14 mouse cellular contexts compared by ENCODE assay signal in the genomic region with DNA sequence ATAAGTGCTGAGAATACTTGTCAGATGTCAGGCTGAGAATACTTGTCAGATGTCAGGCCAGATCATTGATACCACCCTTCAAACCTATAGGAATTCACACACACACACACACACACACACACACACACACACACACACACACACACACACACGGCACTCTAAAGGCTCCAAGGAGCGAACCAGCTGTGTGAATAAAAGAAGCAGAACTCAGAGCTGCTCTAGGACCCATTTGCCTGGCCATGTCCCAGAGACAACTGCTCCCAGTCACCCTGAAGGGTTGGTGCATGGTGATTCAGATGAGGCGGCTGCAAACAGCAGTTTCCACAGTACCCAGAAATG.
DNase-seq lines count a peak whose midpoint lies in the region; ATAC-seq and TF ChIP-seq lines count a peak whose summit lies in the region.
"Had no signal": no experiment of that assay in that cellular context is flagged by ENCODE, and none has a peak within 500 bp of the region (broad histone marks: within the 10 kb centered on the region; RNA-seq: fewer than 3 reads in every experiment).

No protein-coding gene starts in this region.

- H3K27me3 ChIP-seq in hindbrain, embryonic 11.5 days (ENCODE audit: control insufficient read depth, insufficient read depth, low read length), result no peaks in the 10 kb centered on the region
- H3K27me3 ChIP-seq in hindbrain, embryonic 14.5 days (ENCODE audit: control insufficient read depth, insufficient read depth, low read length), result no peaks in the 10 kb centered on the region
- H3K27me3 ChIP-seq in neural tube, embryonic 14.5 days (ENCODE audit: control insufficient read depth, insufficient read depth, low read length), result no peaks in the 10 kb centered on the region
- H3K27me3 ChIP-seq in neural tube, embryonic 15.5 days (replicated peaks), result no peaks in the 10 kb centered on the region
- H3K27me3 ChIP-seq in forebrain, postnatal 0 days (ENCODE audit: insufficient read depth, low read length), result no peaks in the 10 kb centered on the region
- H3K27me3 ChIP-seq in midbrain, embryonic 15.5 days (replicated peaks), result no peaks in the 10 kb centered on the region
- H3K27me3 ChIP-seq: heart, embryonic 13.5 days; kidney, embryonic 15.5 days had no signal

- peak overlapping the region; percentile 27; the same call in 1 of the 2 replicates for H3K27ac ChIP-seq in hindbrain, embryonic 11.5 days (ENCODE audit: low read depth, low read length)
- H3K27ac ChIP-seq in hindbrain, embryonic 14.5 days, result no peak overlapping the region
- no peak overlapping the region for H3K27ac ChIP-seq in neural tube, embryonic 14.5 days (ENCODE audit: low read depth, low read length)
- H3K27ac ChIP-seq in neural tube, embryonic 15.5 days (replicated peaks), result no peak overlapping the region
- H3K27ac ChIP-seq in forebrain, postnatal 0 days (ENCODE audit: low read depth, low read length), result no peak overlapping the region
- peak overlapping the region; percentile 45; the same call in 1 of the 2 replicates for H3K27ac ChIP-seq in midbrain, embryonic 15.5 days
- H3K27ac ChIP-seq: heart, embryonic 13.5 days had no signal

- H3K9ac ChIP-seq in hindbrain, embryonic 11.5 days (ENCODE audit: low read depth, low read length), result no peak overlapping the region
- H3K9ac ChIP-seq in hindbrain, embryonic 14.5 days, result no peak overlapping the region
- H3K9ac ChIP-seq in neural tube, embryonic 14.5 days (replicated peaks; ENCODE audit: low read depth, low read length), result no peak overlapping the region
- no peak overlapping the region for H3K9ac ChIP-seq in neural tube, embryonic 15.5 days (replicated peaks)
- H3K9ac ChIP-seq in forebrain, postnatal 0 days, result no peak overlapping the region
- no peak overlapping the region for H3K9ac ChIP-seq in midbrain, embryonic 15.5 days
- H3K9ac ChIP-seq: liver, postnatal 0 days had no signal

- WGBS in hindbrain, embryonic 11.5 days, result 82% methylated on average over 3 of the region's 3 CpGs
- WGBS in hindbrain, embryonic 14.5 days, result 88% methylated on average over 3 of the region's 3 CpGs
- WGBS in neural tube, embryonic 14.5 days, result 86% methylated on average over 3 of the region's 3 CpGs
- WGBS in neural tube, embryonic 15.5 days, result 79% methylated on average over 3 of the region's 3 CpGs
- 77% methylated on average over 3 of the region's 3 CpGs for WGBS in forebrain, postnatal 0 days
- 87% methylated on average over 3 of the region's 3 CpGs for WGBS in midbrain, embryonic 15.5 days

- no peaks in the 10 kb centered on the region for H3K9me3 ChIP-seq in hindbrain, embryonic 11.5 days (ENCODE audit: control insufficient read depth, low read length)
- H3K9me3 ChIP-seq in hindbrain, embryonic 14.5 days (ENCODE audit: control insufficient read depth, low read length), result peaks cover 6% of the 10 kb centered on the region; the same call in 1 of the 2 replicates
- no peaks in the 10 kb centered on the region; the same call in 1 of the 2 replicates for H3K9me3 ChIP-seq in neural tube, embryonic 14.5 days (ENCODE audit: control insufficient read depth, low read length)
- no peaks in the 10 kb centered on the region for H3K9me3 ChIP-seq in neural tube, embryonic 15.5 days (replicated peaks)
- H3K9me3 ChIP-seq in forebrain, postnatal 0 days (ENCODE audit: low read length), result no peaks in the 10 kb centered on the region
- H3K9me3 ChIP-seq in midbrain, embryonic 15.5 days, result no peaks in the 10 kb centered on the region; the same call in 1 of the 2 replicates
- H3K9me3 ChIP-seq: heart, embryonic 13.5 days had no signal

- TF ChIP-seq CTCF in forebrain, postnatal 0 days (IDR thresholded peaks at IDR 0.05; ENCODE audit: low read depth), result no peak

- H3K4me3 ChIP-seq in hindbrain, embryonic 11.5 days (ENCODE audit: low read depth, low read length), result no peak overlapping the region
- no peak overlapping the region for H3K4me3 ChIP-seq in hindbrain, embryonic 14.5 days (replicated peaks; ENCODE audit: low read length)
- no peak overlapping the region for H3K4me3 ChIP-seq in neural tube, embryonic 14.5 days (ENCODE audit: low read depth, low read length)
- H3K4me3 ChIP-seq in neural tube, embryonic 15.5 days (replicated peaks), result no peak overlapping the region
- H3K4me3 ChIP-seq in forebrain, postnatal 0 days (ENCODE audit: low read depth, low read length), result no peak overlapping the region
- H3K4me3 ChIP-seq in midbrain, embryonic 15.5 days, result no peak overlapping the region
- H3K4me3 ChIP-seq: myocyte had no signal

- DNase-seq in hindbrain, embryonic 11.5 days (ENCODE audit: low spot score), result no peak
- no peak for DNase-seq in hindbrain, embryonic 14.5 days (ENCODE audit: low spot score)
- DNase-seq in forebrain, postnatal 0 days, result no peak
- DNase-seq in gastrocnemius, postnatal 14 days, result no peak
- no peak for DNase-seq in spleen, adult 12 weeks (ENCODE audit: low spot score)

- intact Hi-C loops in gastrocnemius, postnatal 14 days (cut with DNase I; ENCODE audit: low total_unique reads), result loop anchor here (5.0 kb wide), 2 partner anchors 835 to 1900 kb away; no protein-coding TSS in a partner anchor

- H3K36me3 ChIP-seq in hindbrain, embryonic 11.5 days (ENCODE audit: control insufficient read depth, insufficient read depth, low read length), result no peaks in the 10 kb centered on the region
- H3K36me3 ChIP-seq in hindbrain, embryonic 14.5 days (replicated peaks; ENCODE audit: control insufficient read depth, insufficient read depth), result no peaks in the 10 kb centered on the region
- no peaks in the 10 kb centered on the region for H3K36me3 ChIP-seq in neural tube, embryonic 14.5 days (ENCODE audit: control insufficient read depth, insufficient read depth, low read length)
- H3K36me3 ChIP-seq in neural tube, embryonic 15.5 days, result no peaks in the 10 kb centered on the region
- H3K36me3 ChIP-seq in forebrain, postnatal 0 days (ENCODE audit: insufficient read depth), result no peaks in the 10 kb centered on the region
- H3K36me3 ChIP-seq in midbrain, embryonic 15.5 days (replicated peaks), result no peaks in the 10 kb centered on the region
- H3K36me3 ChIP-seq: heart, embryonic 13.5 days; kidney, embryonic 15.5 days had no signal

- ATAC-seq in hindbrain, embryonic 11.5 days (ENCODE audit: low FRiP score), result no peak
- ATAC-seq in hindbrain, embryonic 14.5 days (ENCODE audit: low FRiP score), result no peak; the same call in 1 of the 2 replicates
- ATAC-seq in neural tube, embryonic 14.5 days (ENCODE audit: low read depth), result peak; percentile 46; the same call in 1 of the 2 replicates
- no peak for ATAC-seq in neural tube, embryonic 15.5 days (ENCODE audit: low FRiP score)
- ATAC-seq in forebrain, postnatal 0 days, result peak; percentile 53
- peak; percentile 53 for ATAC-seq in midbrain, embryonic 15.5 days (replicated peaks)
- ATAC-seq: intestine, postnatal 0 days; liver, postnatal 0 days had no signal

- H3K4me1 ChIP-seq in hindbrain, embryonic 11.5 days (replicated peaks; ENCODE audit: control insufficient read depth, insufficient read depth, low read length), result no peaks in the 10 kb centered on the region
- H3K4me1 ChIP-seq in hindbrain, embryonic 14.5 days (replicated peaks; ENCODE audit: control insufficient read depth, insufficient read depth, low read length), result 0 out of 2 replicates have a peak, but pooled peaks cover 4% of the 10 kb centered on the region
- H3K4me1 ChIP-seq in neural tube, embryonic 14.5 days (ENCODE audit: control insufficient read depth, insufficient read depth, low read length), result 0 out of 2 replicates have a peak, but pooled peaks cover 3% of the 10 kb centered on the region
- peaks cover 3% of the 10 kb centered on the region; the same call in 1 of the 2 replicates for H3K4me1 ChIP-seq in neural tube, embryonic 15.5 days
- 0 out of 2 replicates have a peak, but pooled peaks cover 3% of the 10 kb centered on the region for H3K4me1 ChIP-seq in forebrain, postnatal 0 days (ENCODE audit: insufficient read depth)
- peaks cover 8% of the 10 kb centered on the region; the same call in 1 of the 2 replicates for H3K4me1 ChIP-seq in midbrain, embryonic 15.5 days
- H3K4me1 ChIP-seq: megakaryocyte, embryonic 14.5 days had no signal

- no peak overlapping the region for H3K4me2 ChIP-seq in hindbrain, embryonic 11.5 days (replicated peaks; ENCODE audit: low read depth, low read length)
- no peak overlapping the region for H3K4me2 ChIP-seq in hindbrain, embryonic 14.5 days (replicated peaks)
- no peak overlapping the region for H3K4me2 ChIP-seq in neural tube, embryonic 14.5 days (ENCODE audit: low read depth, low read length)
- no peak overlapping the region for H3K4me2 ChIP-seq in neural tube, embryonic 15.5 days
- no peak overlapping the region for H3K4me2 ChIP-seq in forebrain, postnatal 0 days (ENCODE audit: low read depth)
- H3K4me2 ChIP-seq in midbrain, embryonic 15.5 days, result no peak overlapping the region

Comparison
In these comparisons a context has a peak if more than half of its experiments do, and no peak if none do; other contexts are left out.
1. ATAC-seq: peak in neural tube, embryonic 14.5 days (single experiment), forebrain, postnatal 0 days (single experiment) and midbrain, embryonic 15.5 days (single experiment); none in hindbrain, embryonic 11.5 days (single experiment), hindbrain, embryonic 14.5 days (single experiment) and neural tube, embryonic 15.5 days (single experiment).
2. H3K27ac ChIP-seq: peak in hindbrain, embryonic 11.5 days (single experiment) and midbrain, embryonic 15.5 days (single experiment); none in hindbrain, embryonic 14.5 days (single experiment), neural tube, embryonic 14.5 days (single experiment), neural tube, embryonic 15.5 days (single experiment) and forebrain, postnatal 0 days (single experiment).